In the genomic region with DNA sequence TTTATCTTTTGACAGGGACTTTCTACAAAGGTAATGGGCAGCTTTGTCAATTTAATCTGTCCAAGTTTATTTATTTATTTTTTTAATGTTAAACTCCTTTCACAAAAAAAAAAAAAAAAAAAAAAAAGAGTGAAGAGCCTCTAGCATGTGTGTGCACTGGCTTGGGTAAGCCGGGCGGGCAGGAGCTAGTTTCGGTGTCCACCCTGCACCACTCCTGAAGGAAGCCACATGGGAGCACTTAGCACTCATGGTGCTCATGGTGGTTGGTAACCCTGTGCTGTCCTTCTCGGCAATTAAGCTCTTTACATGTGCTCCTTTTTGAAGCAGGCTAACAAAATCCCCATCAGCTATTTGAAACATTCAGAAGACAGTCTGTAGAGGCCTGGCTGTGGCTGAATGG, we compare ENCODE assay signal across 37 mouse cellular contexts. TPM values are rescaled to one million over a fixed set of nuclear protein-coding genes. Genes with fewer than 3 reads are reported as not detected.
"Had no signal": no experiment of that assay in that cellular context is flagged by ENCODE, and none has a peak within 500 bp of the region (broad histone marks: within the 10 kb centered on the region; RNA-seq: fewer than 3 reads in every experiment).

No protein-coding gene starts in this region.

- H3K9ac ChIP-seq: embryonic facial prominence, embryonic 12.5 days; embryonic facial prominence, embryonic 13.5 days; embryonic facial prominence, embryonic 15.5 days; forebrain, embryonic 12.5 days; forebrain, embryonic 13.5 days; forebrain, embryonic 15.5 days; forebrain, postnatal 0 days had no signal

- H3K4me1 ChIP-seq: embryonic facial prominence, embryonic 10.5 days; embryonic facial prominence, embryonic 12.5 days; embryonic facial prominence, embryonic 15.5 days; forebrain, embryonic 10.5 days; forebrain, embryonic 12.5 days; forebrain, embryonic 13.5 days; forebrain, embryonic 15.5 days had no signal

- DNase-seq: cerebellum, adult 2 months; cerebellum, adult 9-10 months; cerebellum, adult 9-11 months; cerebellum, postnatal 10 days; cerebellum, postnatal 14 days; cerebellum, postnatal 25 days; cerebellum, postnatal 36 days; embryo, embryonic 11 days; forebrain, postnatal 0 days; gastrocnemius, adult 2 months; gastrocnemius, postnatal 10 days; gastrocnemius, postnatal 14 days; gastrocnemius, postnatal 25 days; gastrocnemius, postnatal 36 days; heart, adult 11 months; heart, adult 18-20 months; heart, adult 2 months had no signal

- H3K4me3 ChIP-seq: embryonic facial prominence, embryonic 10.5 days; embryonic facial prominence, embryonic 12.5 days; embryonic facial prominence, embryonic 13.5 days; embryonic facial prominence, embryonic 15.5 days; erythroblast, embryonic 14.5 days; forebrain, embryonic 10.5 days; forebrain, embryonic 12.5 days; forebrain, embryonic 13.5 days; forebrain, embryonic 15.5 days; gastrocnemius, adult 2 months; heart, adult 2 months had no signal

- ATAC-seq: forebrain, embryonic 13.5 days; forebrain, embryonic 14.5 days; forebrain, embryonic 15.5 days; forebrain, embryonic 16.5 days; forebrain, postnatal 0 days had no signal

- H3K36me3 ChIP-seq: embryonic facial prominence, embryonic 13.5 days; embryonic facial prominence, embryonic 15.5 days; forebrain, embryonic 12.5 days; forebrain, embryonic 15.5 days had no signal

- H3K9me3 ChIP-seq: embryonic facial prominence, embryonic 10.5 days; embryonic facial prominence, embryonic 12.5 days; embryonic facial prominence, embryonic 13.5 days; embryonic facial prominence, embryonic 15.5 days; forebrain, embryonic 10.5 days; forebrain, embryonic 12.5 days; forebrain, embryonic 13.5 days; forebrain, embryonic 15.5 days had no signal

- H3K4me2 ChIP-seq: embryonic facial prominence, embryonic 12.5 days; embryonic facial prominence, embryonic 13.5 days; embryonic facial prominence, embryonic 15.5 days; forebrain, embryonic 12.5 days; forebrain, embryonic 13.5 days; forebrain, embryonic 15.5 days had no signal

- H3K27ac ChIP-seq: embryonic facial prominence, embryonic 10.5 days; embryonic facial prominence, embryonic 12.5 days; embryonic facial prominence, embryonic 13.5 days; embryonic facial prominence, embryonic 15.5 days; forebrain, embryonic 10.5 days; forebrain, embryonic 12.5 days; forebrain, embryonic 13.5 days; forebrain, embryonic 15.5 days; gastrocnemius, adult 2 months; heart, adult 2 months had no signal

- H3K27me3 ChIP-seq: embryonic facial prominence, embryonic 12.5 days; embryonic facial prominence, embryonic 13.5 days; embryonic facial prominence, embryonic 15.5 days; forebrain, embryonic 12.5 days; forebrain, embryonic 13.5 days; forebrain, embryonic 15.5 days had no signal

RNA-seq across cellular contexts. Expression of a gene that starts 55.8 kb away (rescaled TPM):
- total RNA-seq: granulocyte monocyte progenitor cell, adult 5-6 weeks had no signal
- polyA plus RNA-seq: frontal cortex, adult 2 months had no signal

RNA-seq across cellular contexts. Expression of a gene that starts 56.3 kb away (rescaled TPM):
- total RNA-seq: common myeloid progenitor, adult 5-6 weeks; forebrain, postnatal 0 days; gastrocnemius, adult 18-20 months; gastrocnemius, adult 2 months; gastrocnemius, adult 8-10 months; gastrocnemius, postnatal 10 days; gastrocnemius, postnatal 14 days; gastrocnemius, postnatal 25 days; gastrocnemius, postnatal 36 days; gastrocnemius, postnatal 4 days; granulocyte monocyte progenitor cell, adult 5-6 weeks; heart, adult 18-20 months; heart, adult 2 months had no signal
- polyA plus RNA-seq: cerebellum, adult 2 months; cortical plate, adult 2 months; embryonic facial prominence, embryonic 10.5 days; embryonic facial prominence, embryonic 14.5 days; erythroblast, embryonic 14.5 days; forebrain, embryonic 10.5 days; forebrain, embryonic 11.5 days; forebrain, embryonic 13.5 days; forebrain, embryonic 15.5 days; forebrain, embryonic 16.5 days; forebrain, postnatal 0 days; frontal cortex, adult 2 months; heart, adult 2 months had no signal
